8 mouse cellular contexts compared by ENCODE assay signal in the genomic region with DNA sequence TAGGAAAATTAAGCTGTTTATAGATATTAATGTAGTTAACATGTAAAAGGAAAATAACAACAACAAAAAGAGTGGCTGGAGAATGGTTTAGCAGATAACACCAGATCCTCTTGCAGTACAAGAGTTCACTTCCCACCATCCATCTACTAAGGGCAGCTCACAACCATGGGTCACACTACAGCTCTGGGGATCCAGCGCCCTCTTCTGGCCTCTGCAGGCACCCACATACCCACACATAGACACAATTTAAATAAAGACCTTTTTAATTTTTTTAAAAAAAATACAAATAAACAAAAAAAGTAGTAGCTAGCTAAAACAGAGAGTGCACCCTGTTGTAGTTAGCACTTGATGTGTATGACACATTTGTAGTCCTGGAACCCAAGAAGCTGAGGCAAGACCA. TPM values are rescaled to one million over a fixed set of nuclear protein-coding genes. Genes with fewer than 3 reads are reported as not detected.
A peak's percentile ranks its signal among the peaks of the same experiment; 100 is the strongest.
DNase-seq lines count a peak whose midpoint lies in the region; ATAC-seq lines count a peak whose summit lies in the region.

No protein-coding gene starts in this region.

- DNase-seq in heart, postnatal 25 days (ENCODE audit: low spot score), result no peak
- peak; percentile 72 for DNase-seq in CD4-positive helper T cell, adult 2 months (ENCODE audit: low read depth, low spot score)
- DNase-seq in adrenal gland, adult 18-20 months (ENCODE audit: low spot score in 2 of 2), result peak; percentile 43 to 46
- peak; percentile 45 for DNase-seq in heart, postnatal 4 days
- DNase-seq in lung, postnatal 36 days, result peak; percentile 73
- peak; percentile 78 for DNase-seq in splenic B cell, adult 2 months (ENCODE audit: low read depth, low spot score)

- no peak overlapping the region for H3K9ac ChIP-seq in heart, embryonic 13.5 days

- intact Hi-C loops in heart, postnatal 25 days (cut with DNase I), result loop anchor here (5.0 kb wide), 1 partner anchor 50 kb away; no protein-coding TSS in a partner anchor

- H3K4me1 ChIP-seq in heart, embryonic 13.5 days, result peaks cover 55% of the 10 kb centered on the region

- 17% methylated on average over 1 of the region's 1 CpGs for WGBS in heart, embryonic 13.5 days

- H3K27ac ChIP-seq in heart, embryonic 13.5 days (replicated peaks), result no peak overlapping the region

- H3K27me3 ChIP-seq in heart, embryonic 13.5 days (replicated peaks), result no peaks in the 10 kb centered on the region
- H3K27me3 ChIP-seq in splenic B cell, adult 2 months (ENCODE audit: control insufficient read depth, insufficient read depth, low read length, poor library complexity, severe bottlenecking), result no peaks in the 10 kb centered on the region

- H3K36me3 ChIP-seq in heart, embryonic 13.5 days, result peaks cover 5% of the 10 kb centered on the region
- no peaks in the 10 kb centered on the region for H3K36me3 ChIP-seq in splenic B cell, adult 2 months (ENCODE audit: control insufficient read depth, insufficient read depth, low read length, poor library complexity, severe bottlenecking)

- no peaks in the 10 kb centered on the region for H3K9me3 ChIP-seq in heart, embryonic 13.5 days

- ATAC-seq in heart, embryonic 13.5 days (ENCODE audit: extremely low read depth, insufficient number of reproducible peaks, low FRiP score, low TSS enrichment), result no peak
- ATAC-seq in activated CD4-positive, CD25-positive, alpha-beta regulatory T cell, adult 4 months, result no peak

- peak overlapping the region; percentile 42 for H3K4me2 ChIP-seq in heart, embryonic 13.5 days

- peak overlapping the region; percentile 16; the same call in 1 of the 2 replicates for H3K4me3 ChIP-seq in heart, embryonic 13.5 days

RNA-seq across cellular contexts. Expression of gene Arih1, which starts 4.0 kb away (rescaled TPM):
- 14.0 and 14.5 TPM in 2 replicates for polyA plus RNA-seq in heart, embryonic 13.5 days (2015; fragmentation: Nextera tagmentation; extraction: Ambion mirVana)
- 10 to 100 TPM; 72.9 to 84.7 TPM for total RNA-seq in heart, postnatal 25 days (2021)
- 100 to 1,000 TPM; 113 to 143 TPM for total RNA-seq in adrenal gland, adult 18-20 months (2021)
- total RNA-seq in heart, postnatal 4 days (2021), result 100 to 1,000 TPM in 1 of 2 experiments, 10 to 100 TPM in 1; 99.4 to 102 TPM
- 10 to 100 TPM; 17.1 to 29.8 TPM for polyA plus RNA-seq in activated CD4-positive, CD25-positive, alpha-beta regulatory T cell, adult 4 months (2017; shearing (Covaris generic))

RNA-seq across cellular contexts. Expression of gene Hexa, which starts 56.9 kb away (rescaled TPM):
- polyA plus RNA-seq in heart, embryonic 13.5 days (2015; fragmentation: Nextera tagmentation; extraction: Ambion mirVana), result 74.6 and 77.5 TPM in 2 replicates
- 10 to 100 TPM; 36.8 TPM for total RNA-seq in heart, postnatal 25 days (2021)
- 100 to 1,000 TPM; 110 to 154 TPM for total RNA-seq in adrenal gland, adult 18-20 months (2021)
- total RNA-seq in heart, postnatal 4 days (2021), result 10 to 100 TPM; 33.4 to 33.7 TPM
- polyA plus RNA-seq in activated CD4-positive, CD25-positive, alpha-beta regulatory T cell, adult 4 months (2017; shearing (Covaris generic)), result 10 to 100 TPM; 25.8 to 32.0 TPM

RNA-seq across cellular contexts. Expression of gene Tmem202, which starts 57.2 kb away (rescaled TPM):
- polyA plus RNA-seq in heart, embryonic 13.5 days (2015; fragmentation: Nextera tagmentation; extraction: Ambion mirVana), result 0.32 and 0.36 TPM in 2 replicates
- under 1 TPM; 0.52 to 0.64 TPM for total RNA-seq in heart, postnatal 25 days (2021)
- 1 to 10 TPM; 2.9 to 3.1 TPM for total RNA-seq in adrenal gland, adult 18-20 months (2021)
- total RNA-seq in heart, postnatal 4 days (2021), result under 1 TPM; 0.23 to 0.71 TPM
- polyA plus RNA-seq in activated CD4-positive, CD25-positive, alpha-beta regulatory T cell, adult 4 months (2017; shearing (Covaris generic)), result not detected
